Mouse (Mus musculus): ENCODE results near the gene Smpdl3a. TPM values are rescaled to one million over a fixed set of nuclear protein-coding genes. Genes with fewer than 3 reads are reported as not detected.
A peak's percentile ranks its signal among the peaks of the same experiment; 100 is the strongest.

The Smpdl3a gene
- total and polyA plus RNA-seq, 3 experiments, result 56.5 to 76.9 (median 67.1) TPM

DNA sequence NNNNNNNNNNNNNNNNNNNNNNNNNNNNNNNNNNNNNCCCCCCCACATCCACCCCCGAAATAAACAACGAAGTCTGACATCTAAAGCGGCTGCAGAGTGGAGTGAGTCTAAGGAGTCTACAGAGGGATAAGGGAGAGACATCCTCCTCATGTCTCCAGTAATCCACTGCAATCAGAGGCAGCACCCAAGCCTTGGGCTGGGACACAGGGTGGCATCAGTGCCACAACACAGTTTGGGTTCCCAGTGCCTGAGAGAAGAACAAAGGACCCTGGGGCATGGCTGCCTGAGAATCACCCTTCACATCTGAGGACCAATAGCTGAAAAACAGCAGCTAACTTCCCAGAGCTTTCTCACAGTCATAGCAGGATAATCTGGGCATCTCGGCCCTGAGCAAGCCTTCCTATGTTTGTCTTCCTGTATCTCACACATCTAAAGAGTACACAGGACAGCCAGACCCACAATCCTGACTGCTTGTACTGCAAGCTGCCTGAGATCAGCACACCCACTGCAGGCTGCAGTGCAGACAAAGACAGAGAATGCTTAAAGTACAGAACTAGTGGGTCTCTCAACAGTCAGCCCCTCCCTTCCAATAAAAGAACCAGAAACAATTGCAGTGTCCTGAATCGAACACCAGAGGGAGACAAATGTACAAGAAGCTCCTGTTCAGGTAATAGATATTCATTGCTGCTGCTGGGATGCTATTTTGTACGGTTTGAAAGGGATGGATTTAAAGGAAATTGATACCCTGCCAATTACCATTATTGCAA, 54.0 kb downstream of the Smpdl3a start:
- WGBS, result 51% methylated on average over 5 of the region's 6 CpGs
- TF ChIP-seq POLR2A (IDR thresholded peaks at IDR 0.05; ENCODE audit: insufficient read depth, low read depth, low read length), result no peak
- TF ChIP-seq CTCF (IDR thresholded peaks at IDR 0.05), result peak; percentile 61
- TF ChIP-seq EP300 (IDR thresholded peaks at IDR 0.05; ENCODE audit: insufficient read depth, low read depth, low read length), result no peak
- no peak overlapping the region for H3K4me3 ChIP-seq
- no peaks in the 10 kb centered on the region; the same call in 1 of the 2 replicates for H3K27me3 ChIP-seq (ENCODE audit: control insufficient read depth, insufficient read depth, low read length)
- no peaks in the 10 kb centered on the region for H3K79me2 ChIP-seq (replicated peaks; ENCODE audit: control insufficient read depth, insufficient read depth, low read length)
- no peaks in the 10 kb centered on the region for H3K36me3 ChIP-seq (ENCODE audit: control insufficient read depth, insufficient read depth, low read length)
- intact Hi-C loops (cut with DNase I), result no loop called here
- DNase-seq, result no peak
- H3K4me1 ChIP-seq (ENCODE audit: control insufficient read depth, insufficient read depth, low read length), result no peaks in the 10 kb centered on the region
- H3K9ac ChIP-seq (ENCODE audit: low read depth, low read length), result no peak overlapping the region
- H3K27ac ChIP-seq, result no peak overlapping the region

Other genes starting within 250 kb of the Smpdl3a start
- 1 to 10 TPM in 1 of 2 experiments, under 1 TPM in 1; 0.39 to 1.6 TPM for gene Pkib, start 162.4 kb upstream of the Smpdl3a start, total RNA-seq (2021)
- gene Pkib, start 162.4 kb upstream of the Smpdl3a start, polyA plus RNA-seq (2012; rRNA removed), result 0.47 and 1.3 TPM in 2 replicates
- under 1 TPM; 0.59 to 0.73 TPM for gene Fabp7, start 9.5 kb upstream of the Smpdl3a start, total RNA-seq (2021)
- gene Fabp7, start 9.5 kb upstream of the Smpdl3a start, polyA plus RNA-seq (2012; rRNA removed), result 0.74 and 1.4 TPM in 2 replicates